Mouse (Mus musculus) kidney, adult 11 months (tissue): ENCODE data around the gene Nhlrc3.
A peak's percentile ranks its signal among the peaks of the same experiment; 100 is the strongest.

Experiments
- DNase-seq: peaks from one replicate; pipeline ENCODE4 v3.0.0; 2022

Gene Nhlrc3

GRCm38 (mm10) chr3:53463046-53463764 is at the start of gene Nhlrc3, which contains the start of gene Proser1:
Gene Nhlrc3, minus strand, starts transcription at chr3:53463332.
Gene Proser1, plus strand, starts transcription at chr3:53463666.
- peak; percentile 96 for DNase-seq

GRCm38 (mm10) chr3:53502428-53502827 is 39.3 kb upstream of the Nhlrc3 start:
- no peak for DNase-seq

- DNase-seq = peak; percentile 38
Measured at GRCm38 (mm10) chr3:53498351-53498905, 35.3 kb upstream of the Nhlrc3 start.

- no peak for DNase-seq
Measured at GRCm38 (mm10) chr3:53488353-53488752, 25.2 kb upstream of the Nhlrc3 start, which contains the start of gene Stoml3. Gene Stoml3, plus strand, starts transcription at chr3:53488653.

- no peak for DNase-seq
Measured at GRCm38 (mm10) chr3:53486996-53487576, 24.0 kb upstream of the Nhlrc3 start.

GRCm38 (mm10) chr3:53486561-53486960 is 23.4 kb upstream of the Nhlrc3 start:
- no peak for DNase-seq

GRCm38 (mm10) chr3:53483414-53484059 is 20.4 kb upstream of the Nhlrc3 start:
- DNase-seq = no peak

- DNase-seq = no peak
Measured at GRCm38 (mm10) chr3:53478419-53479046, 15.4 kb upstream of the Nhlrc3 start.

GRCm38 (mm10) chr3:53477468-53477867 is 14.3 kb upstream of the Nhlrc3 start:
- peak; percentile 85 for DNase-seq

- DNase-seq = no peak
Measured at GRCm38 (mm10) chr3:53475889-53476288, 12.8 kb upstream of the Nhlrc3 start.

- no peak for DNase-seq
Measured at GRCm38 (mm10) chr3:53474179-53474578, 11.0 kb upstream of the Nhlrc3 start.

- DNase-seq = no peak
Measured at GRCm38 (mm10) chr3:53472061-53472460, 8.9 kb upstream of the Nhlrc3 start.

- DNase-seq = peak; percentile 39
Measured at GRCm38 (mm10) chr3:53469650-53470049, 6.5 kb upstream of the Nhlrc3 start.

GRCm38 (mm10) chr3:53467356-53467755 is 4.2 kb upstream of the Nhlrc3 start:
- no peak for DNase-seq

GRCm38 (mm10) chr3:53466481-53466880 is 3.3 kb upstream of the Nhlrc3 start:
- no peak for DNase-seq

- DNase-seq = no peak
Measured at GRCm38 (mm10) chr3:53465330-53465729, 2.2 kb upstream of the Nhlrc3 start.

GRCm38 (mm10) chr3:53464146-53464698 is 1.1 kb upstream of the Nhlrc3 start:
- DNase-seq = no peak

- DNase-seq = no peak
Measured at GRCm38 (mm10) chr3:53463765-53464114, 608 bp upstream of the Nhlrc3 start.

GRCm38 (mm10) chr3:53462701-53463045 is 459 bp downstream of the Nhlrc3 start:
- DNase-seq = no peak

- no peak for DNase-seq
Measured at GRCm38 (mm10) chr3:53460106-53460505, 3.0 kb downstream of the Nhlrc3 start.

GRCm38 (mm10) chr3:53457750-53458149 is 5.4 kb downstream of the Nhlrc3 start:
- DNase-seq = no peak

- DNase-seq = no peak
Measured at GRCm38 (mm10) chr3:53454984-53455383, 8.1 kb downstream of the Nhlrc3 start.

- DNase-seq = no peak
Measured at GRCm38 (mm10) chr3:53454561-53454960, 8.6 kb downstream of the Nhlrc3 start.
